Mouse (Mus musculus) olfactory bulb, adult 2 months (tissue): Measurements from ENCODE around the gene Bcor. TPM values are rescaled to one million over a fixed set of nuclear protein-coding genes. Genes with fewer than 3 reads are reported as not detected.

Experiments used
- H3K27ac ChIP-seq: fragments of 200-500 bp; 2 replicates; pipeline ENCODE4 v1.5.1; 2012; ENCODE audit warnings: low read depth, low read length; ENCODE audit not compliant: insufficient read depth
- H3K4me1 ChIP-seq: fragments of 200-500 bp; 2 replicates; pipeline ENCODE4 v1.6.1; 2012; ENCODE audit warnings: low read length; ENCODE audit not compliant: control insufficient read depth, insufficient read depth
- H3K4me3 ChIP-seq: fragments of 200-500 bp; 2 replicates; pipeline ENCODE4 v1.5.1; 2012; ENCODE audit warnings: mild to moderate bottlenecking, low read depth, low read length, moderate library complexity; ENCODE audit not compliant: insufficient read depth
- CTCF ChIP-seq: fragments of 200-500 bp; IDR thresholded peaks from 2 replicates; pipeline ENCODE4 v1.5.1; 2012; ENCODE audit warnings: low read depth, mild to moderate bottlenecking, low read length, moderate library complexity; ENCODE audit not compliant: insufficient read depth
- POLR2A ChIP-seq: fragments of 200-500 bp; IDR thresholded peaks from 2 replicates; pipeline ENCODE4 v1.6.1; 2012; ENCODE audit warnings: mild to moderate bottlenecking, low read depth, low read length, moderate library complexity; ENCODE audit not compliant: insufficient read depth
- WGBS: fragments of 180-500 bp; shearing (Covaris S2); methylation state at CpG from one replicate; pipeline ENCODE4 v1.1.7; 2018; 5-methylcytosine and 5-hydroxymethylcytosine counted together
- polyA plus RNA-seq: library from polyadenylated mRNA; stranded (reverse); fragments of >200 nt; gene quantifications from 2 replicates; pipeline ENCODE4 v1.2.4, GENCODE M21; 2012; ENCODE audit warnings: low replicate concordance; ENCODE audit not compliant: missing spikeins, insufficient read depth, insufficient read length

Bcor gene
- polyA plus RNA-seq, 1 experiment: not detected

DNA sequence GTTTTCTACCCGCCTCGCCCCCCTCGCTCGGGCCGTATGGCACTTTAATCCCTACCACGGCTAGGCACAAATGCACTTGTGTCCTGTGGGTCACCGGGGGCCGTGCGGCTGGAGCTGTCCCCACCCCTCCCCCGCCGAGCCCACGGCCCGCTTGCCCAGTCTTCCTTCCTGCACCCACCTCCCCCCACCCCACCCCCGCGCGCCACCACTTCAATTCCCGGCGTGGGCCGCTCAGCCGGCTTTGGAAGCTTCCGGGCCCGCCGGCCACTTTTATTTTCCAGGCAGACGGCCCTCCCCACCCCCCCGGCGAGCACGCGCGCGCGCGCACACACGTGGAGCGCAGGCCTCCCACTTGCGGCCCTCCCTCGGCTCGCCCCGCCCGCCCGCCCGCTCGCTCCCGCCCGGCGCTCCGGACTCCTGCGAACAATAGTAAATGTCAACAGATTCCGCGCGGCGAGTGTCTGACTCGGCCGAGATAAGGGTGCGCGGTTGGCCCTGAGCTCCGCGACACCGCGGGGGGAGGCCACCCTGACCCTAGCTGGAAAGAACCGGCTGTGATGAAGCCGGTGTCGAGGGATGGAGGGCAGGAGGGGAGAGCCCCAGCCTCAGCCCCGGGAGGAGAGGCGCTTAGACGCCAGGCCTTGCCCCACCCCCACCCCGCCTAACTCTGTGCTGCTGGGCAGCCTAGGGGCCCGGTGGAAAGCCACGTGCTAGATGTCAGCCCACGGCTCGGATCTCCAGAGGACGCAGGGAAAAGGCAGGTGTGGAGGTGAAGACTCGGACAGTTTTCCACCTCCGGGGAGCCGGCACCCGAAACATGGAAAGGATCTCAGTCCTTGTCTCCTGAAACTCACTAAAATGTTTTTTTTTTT is 153.0 kb downstream of the Bcor start:
- H3K27ac ChIP-seq: peak overlapping the region; percentile 73; the same call in 1 of the 2 replicates
- H3K4me1 ChIP-seq: peaks cover 37% of the 10 kb centered on the region
- WGBS: 5% methylated on average over 73 of the region's 75 CpGs
- H3K4me3 ChIP-seq: peak overlapping the region; percentile 58
- TF ChIP-seq CTCF: no peak
- TF ChIP-seq POLR2A: no peak

GRCm38 (mm10) chrX:12006031-12006881 is 153.9 kb downstream of the Bcor start:
- Histone ChIP-seq H3K4me3 (peak overlapping the region; percentile 58), H3K4me1 (peaks cover 42% of the 10 kb centered on the region), H3K27ac (0 out of 2 replicates have a peak overlapping the region, but pooled peaks have one; percentile 73)
- no peak for TF ChIP-seq CTCF
- no peak for TF ChIP-seq POLR2A
- 6% methylated on average over 48 of the region's 57 CpGs for WGBS

DNA sequence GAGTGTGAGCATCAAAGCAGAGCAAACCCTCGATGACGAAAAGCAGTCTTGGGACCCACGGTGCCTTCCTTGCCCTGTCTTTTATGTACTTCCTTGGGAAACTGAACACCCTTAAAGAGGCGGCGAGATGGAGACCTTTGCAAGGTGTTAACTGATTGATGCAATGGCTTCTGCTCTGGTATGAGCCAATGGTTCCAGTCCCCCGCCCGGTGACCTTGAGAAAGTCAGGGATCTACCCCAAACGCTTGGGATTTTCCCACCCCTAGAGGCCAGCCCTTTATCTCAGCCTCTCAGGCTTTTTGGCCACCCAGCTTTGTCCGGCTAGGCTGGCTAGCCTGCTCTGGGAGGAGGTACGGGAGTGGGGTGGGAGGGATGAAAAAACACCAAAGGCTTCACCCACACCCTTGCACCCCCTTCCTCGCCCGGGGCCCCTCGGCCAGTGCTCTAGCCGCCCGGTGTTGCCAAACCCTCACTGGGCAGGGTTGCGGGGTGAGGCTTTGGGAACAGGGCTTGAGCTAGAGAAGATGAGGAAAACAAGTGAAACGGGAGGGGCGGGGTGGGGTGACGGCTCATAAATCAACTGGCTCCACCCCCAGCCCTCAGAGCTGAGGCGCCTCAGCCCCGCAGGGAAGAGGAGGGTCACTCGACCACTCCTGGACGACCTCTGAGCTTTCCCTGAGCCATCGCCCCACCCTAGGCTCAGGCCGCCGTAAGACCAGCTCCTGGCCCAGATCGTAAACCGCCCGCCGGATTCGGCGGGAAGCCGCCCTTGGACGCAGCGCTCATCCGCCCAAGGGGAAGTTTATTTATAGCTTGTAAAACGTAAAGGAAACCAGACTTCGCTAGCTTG is 154.7 kb downstream of the Bcor start:
- WGBS: 30% methylated on average over 35 of the region's 38 CpGs
- TF ChIP-seq CTCF (no peak), POLR2A (no peak)
- H3K4me1 ChIP-seq: peaks cover 45% of the 10 kb centered on the region
- no peak overlapping the region for H3K4me3 ChIP-seq
- peak overlapping the region; percentile 43 for H3K27ac ChIP-seq

- Histone ChIP-seq H3K4me1 (peaks cover 53% of the 10 kb centered on the region), H3K4me3 (no peak overlapping the region), H3K27ac (0 out of 2 replicates have a peak overlapping the region, but pooled peaks have one; percentile 53)
- no peak for TF ChIP-seq POLR2A
- no peak for TF ChIP-seq CTCF
- 25% methylated on average over 16 of the region's 16 CpGs for WGBS
Observed at GRCm38 (mm10) chrX:12004416-12004815, 155.7 kb downstream of the Bcor start.

DNA sequence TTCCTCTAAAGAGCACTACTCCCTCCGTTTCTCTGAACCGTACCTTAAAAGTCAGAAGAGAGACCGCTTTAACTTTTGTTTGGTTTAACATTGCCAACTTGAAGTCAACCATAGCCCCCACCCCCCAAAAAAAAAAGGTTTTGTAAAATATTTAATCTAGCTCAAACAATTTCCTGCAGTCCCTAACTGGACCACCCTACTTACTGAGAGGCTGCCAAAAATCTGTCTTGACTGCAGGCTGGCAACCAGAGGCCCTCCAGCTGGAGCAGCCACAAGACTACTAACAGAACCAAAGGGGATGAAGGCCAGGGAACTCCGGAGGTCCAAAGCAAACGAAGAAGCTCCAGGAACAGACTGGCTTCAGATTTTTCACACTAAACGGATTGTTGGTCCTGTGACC is 156.2 kb downstream of the Bcor start:
- Histone ChIP-seq H3K4me1 (peaks cover 54% of the 10 kb centered on the region), H3K27ac (0 out of 2 replicates have a peak overlapping the region, but pooled peaks have one; percentile 53), H3K4me3 (no peak overlapping the region)
- TF ChIP-seq CTCF (no peak), POLR2A (no peak)
- 40% methylated on average over 6 of the region's 6 CpGs for WGBS

GRCm38 (mm10) chrX:12003539-12003938 is 156.6 kb downstream of the Bcor start:
- H3K4me3 ChIP-seq: no peak overlapping the region
- TF ChIP-seq POLR2A (no peak), CTCF (no peak)
- H3K4me1 ChIP-seq: peaks cover 56% of the 10 kb centered on the region
- H3K27ac ChIP-seq: 0 out of 2 replicates have a peak overlapping the region, but pooled peaks have one; percentile 31
- 20% methylated on average over 1 of the region's 1 CpGs for WGBS

DNA sequence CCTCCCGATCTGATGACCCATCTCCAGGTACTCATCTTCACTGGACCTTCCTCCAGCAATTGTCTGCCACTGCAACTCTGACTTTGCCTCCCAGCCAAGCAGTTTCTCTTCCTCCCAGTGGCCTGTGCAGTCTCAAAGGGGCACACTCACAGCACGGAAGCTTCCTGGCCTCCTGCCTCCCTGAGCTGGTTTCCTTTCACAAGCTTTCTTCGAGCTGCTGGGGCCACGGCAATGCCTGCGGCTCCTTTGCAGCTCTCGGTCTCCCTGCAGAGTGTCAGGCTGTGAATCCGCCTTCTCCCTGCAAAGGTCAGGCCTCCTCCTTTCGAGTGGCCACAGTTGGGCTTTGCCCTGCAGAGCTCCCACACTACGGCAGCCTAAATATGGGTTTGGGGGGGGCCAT is 157.0 kb downstream of the Bcor start:
- H3K27ac ChIP-seq: 0 out of 2 replicates have a peak overlapping the region, but pooled peaks have one; percentile 31
- WGBS: 43% methylated on average over 9 of the region's 9 CpGs
- H3K4me1 ChIP-seq: peaks cover 56% of the 10 kb centered on the region
- H3K4me3 ChIP-seq: no peak overlapping the region
- TF ChIP-seq CTCF: no peak
- TF ChIP-seq POLR2A: no peak

DNA sequence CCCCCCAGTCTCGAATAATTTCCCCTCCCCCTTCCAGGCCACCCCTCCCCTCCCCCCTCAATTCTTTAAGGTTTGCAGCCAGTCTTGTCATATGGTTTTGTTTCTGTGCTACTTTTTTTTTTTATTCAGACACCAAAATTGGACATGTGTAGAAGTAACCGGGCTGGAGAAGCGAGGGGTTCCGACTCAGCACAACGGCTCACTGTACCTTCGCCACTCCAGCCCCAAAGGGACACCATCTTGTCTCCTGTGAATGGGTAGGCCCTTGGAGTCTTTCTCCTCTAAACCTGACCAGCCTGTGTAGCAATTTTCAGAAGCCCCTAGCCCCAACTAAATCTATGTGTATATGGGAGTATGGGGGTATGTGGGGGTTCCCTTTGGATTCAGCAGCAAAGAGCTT is 157.6 kb downstream of the Bcor start:
- Histone ChIP-seq H3K4me3 (no peak overlapping the region), H3K27ac (no peak overlapping the region), H3K4me1 (peaks cover 56% of the 10 kb centered on the region)
- no peak for TF ChIP-seq CTCF
- TF ChIP-seq POLR2A: no peak
- WGBS: 50% methylated on average over 6 of the region's 6 CpGs
